Mouse (Mus musculus) ZHBTc4 (cell line): ENCODE results near the gene Scn3b.

Experiments used
- DNase-seq: peaks from one replicate; pipeline ENCODE4 v3.0.0-alpha.2; 2011; ENCODE audit warnings: low read depth, low spot score

Gene Scn3b

DNA sequence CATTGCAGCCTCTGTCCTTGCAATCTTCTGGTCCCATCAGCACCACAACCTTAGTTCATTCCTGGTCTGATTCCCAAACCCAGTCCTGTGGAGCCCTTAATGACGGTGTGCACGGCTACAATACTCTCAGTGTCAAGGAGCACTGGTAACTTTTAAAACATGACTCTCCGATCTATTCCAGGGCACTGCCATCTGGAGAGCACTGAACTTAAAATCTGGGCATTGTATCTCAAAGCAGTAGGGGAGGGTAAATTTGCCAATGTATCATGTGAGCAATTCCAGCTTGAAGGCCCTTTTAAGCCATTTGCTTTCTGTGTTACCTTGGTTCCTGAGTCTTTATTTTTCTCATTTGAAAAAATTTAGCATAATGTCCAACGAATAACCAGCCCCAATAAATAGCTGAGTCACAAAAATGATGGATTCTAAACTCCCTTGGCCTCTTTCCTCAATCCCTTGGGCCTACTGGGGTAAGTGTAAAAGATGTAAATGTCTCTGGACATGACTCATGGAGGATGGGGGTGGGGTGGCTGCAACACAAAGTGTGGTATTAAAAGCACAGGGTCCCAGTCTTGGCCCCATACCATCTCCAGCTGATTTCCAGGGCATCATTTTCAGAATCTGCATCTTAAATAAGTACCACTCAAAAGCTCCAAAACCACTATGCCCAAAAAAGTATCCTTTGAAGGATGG is 68.3 kb downstream of the Scn3b start:
- no peak for DNase-seq

DNA sequence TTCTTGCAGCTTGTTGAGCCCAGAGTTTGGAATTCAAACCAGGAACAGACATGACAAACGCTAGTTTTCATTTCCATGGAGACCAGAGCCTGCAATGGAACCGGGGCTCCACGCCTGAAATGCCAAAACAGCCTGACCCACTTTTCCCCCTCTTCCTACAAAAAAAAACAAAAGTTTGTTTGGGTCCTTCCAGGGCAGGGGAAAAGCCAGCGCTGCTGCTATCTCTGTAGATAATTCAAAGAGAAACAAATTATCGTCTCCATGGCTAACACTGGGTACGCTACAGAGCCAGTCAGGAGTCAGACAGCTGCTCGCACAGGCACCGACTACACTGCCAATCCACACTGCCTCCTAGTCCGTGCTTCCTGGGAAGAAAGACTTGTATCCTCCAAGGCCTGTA is 70.6 kb downstream of the Scn3b start:
- DNase-seq: no peak
